Mouse (Mus musculus) c-Kit-positive CD71-negative TER-119-negative erythroid progenitor cells, embryonic 14.5 days (primary cell): ENCODE results near the gene Ddx42.

Experiments used
- DNase-seq: peaks from one replicate; pipeline ENCODE4 v3.0.0-alpha.2; 2013; ENCODE audit warnings: low read depth

The Ddx42 gene

DNA sequence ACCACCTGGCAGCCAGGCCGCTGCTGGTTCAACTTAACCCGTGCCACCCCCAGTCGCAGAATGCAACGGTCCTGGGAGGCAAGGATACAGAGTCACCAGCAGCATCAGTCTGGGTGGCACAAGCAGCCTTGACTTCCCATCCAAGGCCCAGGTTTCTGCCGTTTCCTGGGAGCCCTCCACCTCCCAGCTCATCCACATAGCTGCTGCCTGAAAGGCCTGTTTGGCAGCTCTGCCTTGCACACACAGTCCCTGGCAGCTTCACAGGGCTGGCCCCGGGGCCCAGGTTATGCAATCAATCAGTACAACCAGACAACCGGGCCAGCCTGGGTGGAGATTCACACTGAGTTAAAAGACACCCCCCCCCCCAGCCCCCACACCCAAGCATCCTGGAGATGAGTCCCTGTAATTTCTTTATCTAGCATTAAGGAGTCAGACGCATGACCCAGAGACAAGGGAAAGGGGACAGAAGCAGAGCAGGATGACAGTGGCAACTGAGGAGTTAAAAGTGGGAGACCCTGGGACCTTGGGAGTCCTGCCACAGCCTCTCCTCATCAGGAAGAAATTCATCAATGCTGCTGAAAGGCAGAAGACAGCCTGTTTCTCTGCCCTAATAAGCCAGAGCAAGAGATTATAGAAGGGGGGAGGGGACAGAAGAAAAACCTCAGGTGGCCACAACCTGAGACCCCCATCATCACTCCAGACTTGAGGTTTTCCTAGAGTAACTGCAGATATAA, 51.8 kb downstream of the Ddx42 start:
- no peak for DNase-seq

DNA sequence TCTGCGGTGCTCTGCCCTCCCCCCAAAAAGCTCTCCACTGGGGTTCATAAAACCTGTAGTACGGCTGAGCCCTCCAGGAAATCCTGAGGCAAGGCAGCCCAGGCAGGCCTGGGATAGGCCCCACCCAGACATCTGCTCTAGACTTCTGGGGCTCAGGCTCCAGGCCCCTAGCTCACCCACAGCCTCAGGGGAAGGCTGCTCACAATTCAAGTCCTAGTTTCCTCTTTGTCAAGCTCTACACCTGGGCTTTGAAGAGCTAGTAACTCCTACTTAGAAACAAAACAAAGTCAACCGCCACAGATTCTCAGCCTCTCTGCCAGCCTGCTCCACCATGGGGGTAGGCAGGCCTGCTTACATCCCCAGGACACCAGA, 52.3 kb downstream of the Ddx42 start:
- peak; percentile 30 for DNase-seq

DNA sequence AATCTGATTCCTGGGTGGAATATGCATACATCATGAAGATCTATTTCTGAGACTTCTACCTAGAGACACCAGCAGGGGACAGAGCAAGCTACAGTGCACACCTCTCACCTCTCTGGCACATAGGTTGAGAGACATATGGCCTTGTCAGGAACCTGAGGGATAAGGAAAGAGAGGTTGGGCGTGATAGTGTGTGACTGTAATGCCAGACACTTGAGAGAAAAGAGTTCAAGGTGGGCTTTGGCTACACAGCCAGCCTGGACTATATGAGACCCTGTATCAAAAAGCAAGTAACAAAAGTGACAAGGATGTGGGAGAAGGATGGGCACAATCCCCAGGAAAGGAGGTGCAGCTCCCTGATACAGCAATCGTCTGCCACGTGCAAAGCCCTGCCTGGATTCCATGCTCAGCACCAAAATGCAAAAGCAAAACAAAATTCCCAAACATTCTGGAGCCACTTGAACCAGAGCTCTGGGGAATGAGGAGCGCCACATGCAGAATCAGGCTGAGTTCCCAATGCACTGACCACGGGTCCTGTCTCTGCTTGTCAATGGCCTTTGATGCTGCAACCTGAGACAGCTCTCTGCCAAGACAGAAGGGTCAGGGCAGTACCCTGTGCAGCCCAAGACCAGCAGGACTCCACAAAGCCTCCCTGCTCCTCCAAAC, 54.5 kb downstream of the Ddx42 start:
- no peak for DNase-seq

DNA sequence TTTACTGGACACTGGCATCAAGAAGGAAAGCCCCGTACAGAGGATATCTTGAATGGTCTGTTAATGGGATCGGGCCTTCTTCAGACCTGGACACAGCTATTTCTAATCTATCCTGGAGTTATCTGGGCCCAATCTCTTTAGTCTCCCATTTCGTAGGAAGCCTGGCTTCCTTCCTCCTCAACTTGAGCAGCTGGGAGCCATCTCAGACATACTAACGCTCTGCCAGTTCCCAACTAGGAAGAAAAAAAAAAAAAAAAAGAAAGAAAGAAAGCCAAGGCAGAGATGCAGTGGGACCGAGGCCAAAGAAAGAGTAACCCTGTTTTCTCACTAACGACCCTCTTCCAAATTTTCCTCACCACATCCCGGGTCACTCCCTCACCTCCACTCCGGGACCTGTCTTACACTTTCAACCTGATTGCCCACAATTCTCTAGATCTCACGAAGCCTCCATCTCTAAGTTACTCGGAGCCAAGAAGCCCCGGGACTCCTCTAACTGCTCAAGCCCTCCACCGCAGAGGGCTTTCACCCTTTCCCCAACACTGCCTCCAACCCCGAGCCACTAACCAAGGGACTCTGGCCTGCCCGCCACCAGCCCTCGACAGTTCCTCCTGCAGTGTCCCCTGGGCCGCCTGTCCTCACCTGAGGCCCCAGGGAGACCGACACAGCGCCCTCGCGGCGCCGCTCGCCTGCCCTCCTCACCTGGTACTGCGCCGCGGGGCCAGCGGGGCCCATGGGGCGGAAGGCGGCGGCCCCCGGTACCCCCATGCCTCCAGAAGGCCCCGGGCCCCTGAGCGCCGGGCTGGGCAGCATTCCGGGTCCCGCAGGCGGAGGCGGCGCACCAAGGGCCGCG, 55.3 kb downstream of the Ddx42 start:
- DNase-seq, result no peak

DNA sequence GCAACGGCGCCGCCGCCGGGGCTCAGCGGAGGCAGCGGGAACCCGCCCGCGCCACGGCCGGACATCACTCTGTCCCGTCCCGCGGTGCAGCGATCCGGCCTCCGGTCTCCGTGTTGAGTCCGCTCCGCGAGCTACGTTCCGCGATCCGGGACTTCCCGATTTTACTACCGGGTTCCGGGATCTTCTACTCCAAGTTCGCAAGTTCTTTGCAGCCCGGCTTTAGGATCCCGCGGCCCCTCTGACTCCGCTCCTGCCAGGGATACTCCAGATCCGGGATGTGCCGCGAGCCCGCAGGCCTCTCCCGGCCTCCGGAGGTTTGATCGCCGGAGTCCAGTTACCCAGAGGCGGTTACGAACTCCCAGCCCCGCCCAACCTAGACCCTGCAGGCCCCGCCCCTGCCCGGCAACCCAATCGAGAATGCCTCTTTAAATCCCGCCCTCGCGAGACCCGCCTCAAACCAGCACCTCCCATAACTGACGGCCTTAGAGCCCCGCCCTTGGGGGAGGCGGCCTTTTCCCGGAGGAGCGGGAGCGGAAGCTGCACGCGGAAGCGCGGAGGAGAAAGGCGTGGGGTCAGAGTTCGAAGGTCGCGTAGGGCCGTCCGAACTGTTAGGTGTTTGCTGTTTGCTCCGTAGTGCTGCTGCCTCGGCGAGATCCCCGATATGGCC, 56.1 kb downstream of the Ddx42 start, which contains the start of gene Smarcd2:
Smarcd2 (minus strand) TSS at position 329 of the 667 bp plus-strand sequence.
- peak; percentile 97 for DNase-seq

DNA sequence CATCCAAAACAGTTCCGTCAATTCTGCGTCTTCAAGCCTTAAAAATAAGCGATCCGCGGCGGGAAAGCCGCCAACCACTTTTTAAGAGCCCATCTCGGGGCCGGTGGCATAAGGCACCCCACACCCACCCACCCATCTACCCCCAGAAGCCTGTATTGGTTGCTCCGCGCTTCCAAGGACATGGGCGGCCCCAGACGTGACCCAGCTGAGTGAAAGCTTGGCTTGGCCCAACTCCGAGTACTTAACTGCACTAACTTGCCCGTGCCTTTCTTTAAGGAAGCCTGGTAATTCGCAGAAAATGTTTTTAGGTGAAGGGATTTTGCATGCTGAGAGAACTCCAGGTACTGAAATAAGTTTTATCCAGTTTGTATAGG, 56.6 kb downstream of the Ddx42 start:
- no peak for DNase-seq

DNA sequence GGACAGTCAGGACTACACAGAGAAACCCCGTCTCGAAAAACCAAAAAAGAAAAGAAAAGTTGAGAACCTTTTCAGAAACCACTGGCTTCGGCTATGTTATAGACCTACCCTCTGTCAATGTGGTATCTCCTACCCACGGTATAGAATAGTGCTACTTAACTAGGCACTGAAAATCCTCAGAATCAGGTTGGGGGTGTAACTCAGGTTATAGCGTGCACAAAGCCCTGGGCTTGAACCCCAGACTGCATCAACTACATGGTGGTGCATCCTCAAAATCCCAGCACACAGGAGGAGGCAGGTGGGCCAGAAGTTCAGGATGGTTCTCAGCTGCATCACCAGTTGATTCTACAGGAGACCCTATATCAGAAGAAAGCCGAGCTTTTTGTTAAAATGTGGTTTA, 57.1 kb downstream of the Ddx42 start:
- no peak for DNase-seq

DNA sequence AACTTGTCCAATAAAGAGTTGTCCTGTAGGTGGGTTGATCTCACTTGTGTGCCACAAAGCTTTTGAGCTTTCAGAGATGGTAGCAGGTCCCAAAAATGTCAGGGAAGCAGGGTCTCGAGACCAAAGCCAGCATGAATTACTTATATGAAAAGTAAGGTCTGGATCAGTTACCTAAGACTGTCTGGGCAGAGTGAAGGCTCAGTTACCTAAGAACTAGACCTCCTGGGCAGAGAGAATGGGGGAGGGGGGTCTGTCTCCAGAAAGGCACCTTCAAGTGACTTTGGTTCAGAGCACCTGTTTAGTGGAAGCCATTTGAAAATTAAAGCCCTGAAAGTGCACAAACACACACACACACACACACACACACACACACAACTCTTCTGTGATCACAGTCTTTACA, 57.6 kb downstream of the Ddx42 start:
- DNase-seq, result no peak

DNA sequence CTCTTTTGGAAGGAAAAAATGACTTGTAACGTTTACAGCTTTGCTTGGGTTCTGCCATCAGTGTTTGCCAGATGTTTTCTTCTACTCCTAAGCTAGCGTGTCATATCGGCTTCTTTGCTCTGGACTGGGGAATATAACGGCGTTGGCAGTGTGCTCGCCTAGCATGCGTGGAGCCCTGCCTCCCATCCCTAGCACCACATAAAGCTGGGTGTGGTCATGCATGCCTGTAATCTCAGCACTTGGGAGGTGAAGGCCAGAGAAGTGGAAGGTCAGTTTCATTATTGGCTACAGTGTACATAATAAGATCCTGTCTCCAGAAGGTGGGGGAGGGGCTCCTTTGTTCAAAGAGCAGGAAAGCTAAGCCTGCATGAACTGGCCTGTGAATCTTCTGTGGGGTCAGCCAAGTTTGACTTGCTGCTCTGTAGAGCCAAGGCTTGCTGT, 58.3 kb downstream of the Ddx42 start:
- no peak for DNase-seq

DNA sequence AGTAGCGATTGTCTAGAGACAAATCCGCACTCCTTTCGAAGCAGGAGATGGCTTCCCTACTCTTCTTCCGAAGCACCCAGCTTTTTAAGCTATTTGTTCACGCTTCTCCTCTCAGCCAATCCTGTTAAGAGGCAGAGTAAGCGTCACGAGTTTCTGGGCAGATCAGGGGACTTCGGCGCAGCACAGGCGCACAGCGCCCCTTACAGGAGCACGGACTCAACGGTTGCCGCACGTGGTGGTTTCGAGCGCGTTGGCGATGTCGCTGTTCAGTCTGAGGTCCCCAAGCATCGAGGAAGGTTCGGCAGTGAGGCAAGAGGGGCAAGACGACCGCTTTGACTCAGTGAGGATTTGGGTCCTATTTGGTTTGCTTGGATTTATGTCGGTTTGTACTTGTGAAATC, 59.7 kb downstream of the Ddx42 start, which contains the start of gene Tcam1:
Tcam1 (plus strand) TSS at position 219 of the 400 bp plus-strand sequence.
- peak; percentile 94 for DNase-seq

DNA sequence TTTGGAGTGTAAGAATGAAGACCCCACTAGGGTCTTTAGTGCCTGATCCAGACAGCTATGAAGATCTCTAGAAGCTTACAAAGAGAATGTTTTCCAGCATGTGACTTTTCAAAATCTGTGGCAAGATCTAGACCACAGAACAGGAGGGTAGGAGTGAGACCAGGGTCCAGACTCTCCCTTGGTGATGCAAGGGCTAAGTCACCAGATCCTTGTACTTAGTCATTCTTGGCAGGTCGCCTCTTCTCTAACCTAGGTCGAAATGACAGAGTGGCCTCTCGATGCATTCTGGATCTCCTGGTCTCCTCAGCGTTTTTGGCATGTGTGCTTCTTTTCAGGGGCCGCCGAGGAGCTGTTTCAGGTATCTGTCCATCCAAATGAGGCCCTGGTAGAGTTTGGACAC, 65.7 kb downstream of the Ddx42 start:
- DNase-seq, result no peak

DNA sequence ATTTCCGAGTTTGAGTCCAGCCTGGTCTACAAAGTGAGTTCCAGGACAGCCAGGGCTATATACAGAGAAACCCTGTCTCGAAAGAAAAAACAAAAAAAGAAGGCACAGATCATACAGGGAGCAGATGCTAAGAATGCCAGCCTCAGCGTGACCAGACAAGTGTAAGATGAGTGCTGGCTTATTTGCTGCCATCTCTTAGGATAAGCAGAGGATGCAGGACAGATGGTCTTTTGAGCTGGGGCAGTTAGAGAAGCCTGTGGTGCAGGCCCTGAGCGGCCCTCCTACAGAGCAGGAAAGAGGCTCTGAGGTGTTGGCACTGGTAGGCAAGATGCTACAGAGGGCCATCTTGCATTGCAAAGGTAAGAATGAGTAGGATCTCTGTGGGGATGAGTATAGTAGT, 66.6 kb downstream of the Ddx42 start:
- no peak for DNase-seq

DNA sequence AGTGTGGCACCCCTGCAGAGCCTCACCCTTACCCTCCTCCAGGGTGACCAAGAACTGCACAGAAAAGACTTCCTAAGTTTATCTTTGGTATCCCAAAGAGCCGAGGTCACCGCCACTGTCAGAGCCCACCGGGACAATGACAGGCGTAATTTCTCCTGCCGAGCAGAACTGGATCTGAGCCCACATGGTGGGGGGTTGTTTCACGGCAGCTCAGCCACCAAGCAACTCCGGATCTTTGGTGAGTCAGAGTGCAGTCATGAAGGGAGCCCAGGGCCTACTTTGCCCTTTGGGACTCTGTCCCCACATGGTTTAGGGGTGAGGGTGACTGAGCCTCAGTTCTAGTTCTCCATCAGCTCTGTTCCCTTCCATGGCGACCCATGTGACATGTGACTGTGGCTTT, 67.4 kb downstream of the Ddx42 start:
- no peak for DNase-seq

DNA sequence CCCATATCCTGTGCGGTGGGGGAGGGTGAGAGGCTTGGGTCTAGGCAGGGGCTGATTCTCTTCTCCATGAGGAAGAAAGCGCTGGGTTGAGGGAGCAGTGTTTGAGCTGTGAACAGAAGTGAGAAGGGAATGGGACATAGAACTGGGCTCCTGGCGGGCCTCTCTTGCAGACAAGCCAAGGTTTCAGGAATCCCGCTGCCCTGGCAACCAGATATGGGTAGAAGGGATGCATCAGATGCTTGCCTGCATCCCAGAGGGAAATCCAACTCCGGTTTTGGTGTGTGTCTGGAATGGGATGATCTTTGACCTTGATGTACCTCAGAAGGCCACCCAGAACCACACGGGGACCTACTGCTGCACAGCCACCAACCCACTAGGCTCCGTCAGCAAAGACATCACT, 69.5 kb downstream of the Ddx42 start:
- DNase-seq, result no peak

DNA sequence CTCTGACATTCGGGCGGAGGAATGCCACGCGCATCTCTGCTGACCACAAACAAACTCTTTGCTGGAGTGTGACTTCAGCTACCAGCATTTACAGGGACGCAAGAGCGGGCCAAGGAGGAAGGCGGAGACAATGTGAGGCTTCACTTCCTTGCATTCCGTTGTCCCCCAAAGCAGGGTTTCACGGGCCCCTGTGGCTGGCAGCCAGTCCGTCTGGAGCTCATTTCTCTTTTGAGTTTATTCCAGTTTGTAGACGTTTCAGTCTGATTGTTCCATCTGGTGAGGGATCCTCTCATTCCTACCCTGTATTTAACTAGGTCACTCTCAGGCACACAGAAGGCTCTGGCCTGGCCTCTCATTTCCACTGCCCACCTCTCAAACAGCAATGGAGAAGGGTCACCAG, 70.3 kb downstream of the Ddx42 start:
- DNase-seq, result no peak

DNA sequence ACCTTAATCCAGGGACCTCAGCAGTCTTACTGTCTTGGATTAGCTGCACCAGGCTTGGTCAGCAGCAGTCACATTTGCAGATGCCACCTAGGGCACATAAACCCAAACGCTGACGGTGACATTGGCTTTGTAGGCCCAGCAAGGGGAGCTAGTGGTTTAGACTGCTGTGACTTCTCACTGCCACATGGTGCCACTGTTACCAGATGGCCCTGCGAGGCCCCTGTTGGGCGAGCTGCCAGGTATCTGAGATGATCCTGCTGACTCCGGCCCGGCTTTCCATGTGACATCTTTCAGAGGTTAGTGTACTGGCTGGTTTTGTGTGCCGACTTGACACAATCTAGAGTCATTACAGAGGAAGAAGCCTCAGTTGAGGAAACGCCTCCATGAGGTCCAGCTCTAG, 72.6 kb downstream of the Ddx42 start:
- DNase-seq, result no peak

DNA sequence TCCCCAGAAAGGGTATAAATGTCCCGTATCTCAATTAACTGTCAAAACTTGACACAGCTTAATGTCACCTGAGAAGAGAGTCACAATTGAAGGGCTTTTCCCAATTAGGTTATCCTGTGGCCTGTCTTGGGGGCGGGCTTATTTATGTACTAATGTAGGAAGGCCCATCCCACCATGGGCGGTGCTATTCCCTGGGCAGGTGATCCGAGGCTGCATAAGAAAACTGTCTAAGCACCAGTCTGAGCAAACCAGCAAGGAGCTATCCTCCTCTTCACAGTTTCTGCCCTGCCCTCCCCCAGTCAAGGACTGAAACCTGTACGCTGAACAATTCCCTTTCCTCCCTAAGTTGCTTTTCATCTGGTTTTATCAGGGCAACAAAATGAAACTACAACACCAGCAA, 73.7 kb downstream of the Ddx42 start:
- no peak for DNase-seq

DNA sequence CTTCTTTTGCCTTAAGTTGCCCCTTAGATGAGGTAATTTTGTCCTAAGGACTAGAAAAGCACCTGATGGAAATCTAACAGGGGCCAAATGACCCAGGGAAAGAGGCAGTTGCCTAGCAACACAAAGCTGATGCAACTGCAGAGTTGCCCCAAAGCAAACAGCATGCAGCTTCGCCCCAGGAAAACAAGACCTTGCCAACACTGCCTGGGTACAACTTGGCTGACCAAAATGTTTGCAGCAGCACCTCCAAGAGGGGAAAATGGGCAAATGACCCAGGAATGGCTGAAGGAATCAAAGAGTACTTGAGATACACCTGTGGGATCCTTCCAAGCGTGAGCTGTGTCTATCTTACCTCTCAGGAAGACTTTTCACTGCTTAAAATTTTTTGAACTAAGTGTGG, 75.1 kb downstream of the Ddx42 start:
- DNase-seq, result no peak
